Mouse (Mus musculus): ENCODE measurements around the gene Fbxo48. TPM values are rescaled to one million over a fixed set of nuclear protein-coding genes. Genes with fewer than 3 reads are reported as not detected.

Fbxo48 gene
- total RNA-seq (2021): under 1 TPM in 1 of 2 experiments, not detected in 1; 0.13 TPM
- long read RNA-seq, experiment 1: 0 reads
- long read RNA-seq, experiment 2: 0 reads

DNA sequence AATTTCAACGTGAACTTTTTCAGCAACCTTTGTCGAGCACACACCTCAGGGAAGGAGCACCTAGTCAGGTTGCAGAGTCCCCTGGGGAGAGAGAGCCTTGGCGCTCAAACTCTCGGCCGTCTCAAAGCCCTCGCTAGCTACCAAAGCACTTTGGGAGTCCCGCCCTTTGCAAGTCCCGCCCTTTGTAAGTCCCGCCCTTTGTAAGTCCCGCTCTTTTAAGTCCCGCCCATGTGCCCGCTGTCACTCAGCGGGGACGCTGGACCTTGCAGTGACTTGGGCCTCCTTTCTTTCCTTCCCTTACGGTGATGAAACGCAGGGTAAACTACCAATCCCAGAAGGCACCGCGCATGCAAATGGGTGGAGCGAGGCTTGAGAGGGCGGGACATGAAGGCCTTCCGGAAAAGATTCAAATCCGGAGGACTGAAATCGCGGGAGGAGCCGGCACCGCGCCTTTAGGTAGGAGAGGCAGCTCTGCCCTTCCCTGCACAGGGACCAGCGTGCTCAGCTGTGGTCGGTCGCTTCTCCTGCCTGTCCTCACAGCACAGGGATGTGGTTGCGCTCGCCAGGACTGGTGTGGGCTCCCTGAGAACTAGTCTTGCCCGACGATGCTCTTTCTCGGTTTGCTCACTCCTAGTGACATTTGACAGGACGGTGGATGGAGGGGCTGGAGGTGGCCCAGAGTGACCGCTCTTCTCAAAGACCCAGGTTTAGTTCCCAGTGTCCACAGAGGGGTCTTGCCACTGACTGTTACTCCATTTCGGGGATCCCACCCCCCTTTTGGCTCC lies at the start of gene Fbxo48:
Gene Fbxo48 (plus strand): TSS at position 400 of the 785 bp plus-strand sequence.
- peak; percentile 95 for DNase-seq

DNA sequence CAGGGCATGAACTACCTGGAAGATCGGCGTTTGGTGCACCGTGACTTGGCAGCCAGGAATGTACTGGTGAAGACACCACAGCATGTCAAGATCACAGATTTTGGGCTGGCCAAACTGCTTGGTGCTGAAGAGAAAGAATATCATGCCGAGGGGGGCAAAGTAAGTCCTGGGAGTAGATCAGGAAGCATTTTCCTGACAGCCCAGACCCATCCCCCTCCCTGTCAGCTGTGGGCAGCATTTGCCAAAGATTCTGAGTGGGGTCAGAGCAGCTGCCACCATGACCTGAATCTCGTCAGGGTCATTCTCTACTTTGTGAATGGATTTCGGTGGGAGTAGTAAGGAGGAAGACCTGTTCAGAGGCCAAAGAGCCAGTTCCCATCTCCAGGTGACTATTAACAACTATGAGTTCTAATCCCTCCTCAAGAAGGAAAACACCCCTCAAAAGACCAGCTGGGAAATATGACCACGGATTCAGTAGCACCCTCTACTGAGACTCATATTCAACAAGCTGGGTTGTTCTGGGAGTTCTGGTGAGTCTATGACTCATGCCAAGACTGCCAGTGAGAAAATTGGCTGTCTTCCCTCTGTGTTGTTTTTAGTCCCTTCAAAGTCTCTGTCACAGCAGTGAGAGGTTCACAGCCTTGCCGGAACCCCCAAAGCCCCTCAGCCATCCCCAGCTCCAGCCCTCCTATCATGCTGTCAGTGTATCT lies 46.7 kb upstream of the Fbxo48 start:
- DNase-seq: no peak

- DNase-seq: no peak
Measured at GRCm38 (mm10) chr11:16905012-16905332, 46.2 kb upstream of the Fbxo48 start.

DNA sequence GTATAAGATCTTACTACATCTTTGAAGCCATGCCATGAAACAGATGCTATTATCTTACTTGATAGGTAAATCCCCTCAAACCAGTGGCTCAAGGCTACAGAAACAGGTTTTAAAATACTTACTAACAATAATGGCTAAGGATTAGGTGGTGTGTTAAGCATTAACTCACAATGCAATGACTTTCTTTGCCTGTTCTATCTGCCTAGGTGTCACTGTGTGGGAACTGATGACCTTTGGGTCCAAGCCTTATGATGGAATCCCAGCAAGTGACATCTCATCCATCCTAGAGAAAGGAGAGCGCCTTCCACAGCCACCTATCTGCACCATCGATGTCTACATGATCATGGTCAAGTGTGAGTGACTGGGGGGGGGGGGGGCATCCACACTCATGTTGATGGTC lies 44.6 kb upstream of the Fbxo48 start:
- DNase-seq: no peak

- DNase-seq: no peak
Measured at GRCm38 (mm10) chr11:16907517-16908129, 43.6 kb upstream of the Fbxo48 start.

GRCm38 (mm10) chr11:16914756-16915155 lies 36.4 kb upstream of the Fbxo48 start:
- no peak for DNase-seq

DNA sequence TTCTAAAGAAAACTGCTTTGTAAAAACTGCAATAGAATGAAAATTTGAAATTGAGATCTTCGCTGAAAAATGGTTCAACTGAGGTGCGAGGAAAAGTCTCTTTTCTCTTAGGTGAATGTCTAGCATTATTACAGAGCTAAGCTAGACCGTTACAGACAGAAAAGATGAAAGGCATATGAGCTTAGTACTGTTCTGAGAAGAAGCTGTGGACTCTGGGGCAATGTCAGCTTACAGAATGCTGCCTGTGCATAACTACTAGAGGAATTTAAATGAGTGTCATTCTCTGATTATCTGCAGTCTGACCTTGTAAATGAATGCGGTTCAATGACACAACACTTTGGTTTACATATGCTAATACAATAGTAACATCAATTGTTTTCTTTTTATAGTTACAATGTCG lies 35.3 kb upstream of the Fbxo48 start:
- DNase-seq: no peak

- no peak for DNase-seq
Measured at GRCm38 (mm10) chr11:16917512-16917911, 33.7 kb upstream of the Fbxo48 start.

DNA sequence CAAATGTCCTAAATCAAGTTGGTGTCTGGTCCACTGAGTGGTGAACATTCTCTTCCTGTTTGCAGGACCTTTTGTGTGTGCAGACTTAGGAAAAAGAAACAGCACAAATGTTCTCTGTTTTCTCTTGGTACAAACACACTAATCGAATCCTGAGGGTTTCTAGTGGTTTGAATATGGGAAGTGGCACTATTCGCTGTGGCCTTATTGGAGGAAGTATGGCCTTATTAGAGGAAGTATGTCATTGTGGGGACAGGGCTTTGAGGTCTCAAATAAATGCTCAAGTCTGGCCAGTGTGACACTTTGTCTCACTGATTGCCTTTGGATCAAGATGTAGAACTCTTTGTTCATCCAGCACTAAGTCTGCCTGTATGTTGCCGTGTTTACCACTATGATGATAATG lies 19.0 kb upstream of the Fbxo48 start:
- DNase-seq: no peak

DNA sequence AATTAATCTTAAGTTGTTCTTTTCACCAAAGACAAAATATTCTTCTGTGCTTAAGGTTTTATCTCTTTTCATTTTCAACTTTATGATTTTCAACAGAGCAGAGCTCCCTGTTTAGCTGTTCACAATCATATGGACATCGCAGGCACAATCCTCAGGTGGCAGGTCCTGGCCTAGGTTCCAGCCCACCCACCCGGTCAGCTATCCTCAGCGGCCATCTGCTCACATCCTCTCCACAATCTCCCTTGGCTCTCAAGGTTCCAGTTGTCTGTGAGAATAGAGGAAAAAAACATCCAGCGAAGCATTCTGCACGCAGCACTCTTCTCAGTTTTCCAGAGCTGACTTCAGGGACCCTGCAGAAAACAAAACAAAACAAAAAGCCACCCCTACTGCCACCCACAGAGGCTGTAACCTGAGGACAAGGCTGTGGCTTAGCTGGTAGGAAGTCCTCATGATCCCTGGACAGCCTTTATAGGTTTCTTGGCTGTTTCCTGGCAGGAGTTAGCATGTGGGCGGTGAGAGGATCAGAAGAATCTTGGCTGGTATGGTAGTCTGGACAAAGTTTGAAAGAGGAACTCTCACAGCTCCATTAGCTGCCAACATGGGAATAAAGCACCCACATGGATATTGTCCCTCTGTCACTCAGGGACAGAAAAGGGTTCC lies 15.5 kb upstream of the Fbxo48 start:
- DNase-seq: peak; percentile 65

GRCm38 (mm10) chr11:16941103-16941793 lies 9.9 kb upstream of the Fbxo48 start:
- DNase-seq: no peak

DNA sequence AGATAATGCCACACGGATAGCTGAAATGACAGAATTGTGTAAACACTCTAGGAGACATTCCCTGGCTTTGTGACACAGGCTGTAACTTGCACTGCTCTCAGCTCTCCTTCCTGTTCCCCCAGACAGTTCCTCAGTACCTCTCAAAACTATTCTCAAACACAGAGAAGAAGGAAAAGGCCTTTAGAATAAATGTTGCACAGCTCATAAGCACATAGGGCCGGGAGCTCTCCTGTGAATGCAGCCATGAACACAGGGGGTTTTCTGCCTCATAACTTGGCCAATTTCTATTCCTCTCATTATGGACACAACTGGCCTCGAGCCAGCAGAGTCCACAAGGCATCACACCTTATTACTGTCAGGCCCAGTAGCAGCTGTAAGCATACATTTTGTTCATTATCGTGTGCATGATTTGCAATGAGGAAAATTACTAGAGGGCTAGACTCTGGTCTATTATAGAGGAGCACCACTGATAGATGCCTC lies 9.2 kb upstream of the Fbxo48 start:
- no peak for DNase-seq

- no peak for DNase-seq
Measured at GRCm38 (mm10) chr11:16943016-16943415, 8.2 kb upstream of the Fbxo48 start.

DNA sequence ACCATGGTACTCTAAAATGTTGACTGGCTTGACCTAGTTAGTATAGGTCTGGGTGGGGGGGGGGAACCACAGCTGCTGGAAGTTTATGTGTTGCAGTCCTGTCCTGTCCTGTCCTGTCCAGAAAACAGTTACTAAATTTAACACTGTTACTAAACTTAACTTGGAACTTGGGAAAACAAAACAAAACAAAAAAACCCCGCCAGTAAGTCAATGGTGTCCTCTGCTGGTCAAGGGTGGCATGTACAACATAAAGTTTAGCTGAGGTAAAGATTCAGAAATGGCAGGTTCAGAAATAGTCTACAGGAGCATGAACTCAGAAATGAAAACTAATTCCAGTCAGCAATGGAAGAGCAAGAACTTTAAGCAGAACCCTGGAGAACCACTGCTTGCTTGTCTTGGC lies 2.4 kb upstream of the Fbxo48 start:
- peak; percentile 24 for DNase-seq

- no peak for DNase-seq
Measured at GRCm38 (mm10) chr11:16950226-16950975, 774 bp upstream of the Fbxo48 start.

DNA sequence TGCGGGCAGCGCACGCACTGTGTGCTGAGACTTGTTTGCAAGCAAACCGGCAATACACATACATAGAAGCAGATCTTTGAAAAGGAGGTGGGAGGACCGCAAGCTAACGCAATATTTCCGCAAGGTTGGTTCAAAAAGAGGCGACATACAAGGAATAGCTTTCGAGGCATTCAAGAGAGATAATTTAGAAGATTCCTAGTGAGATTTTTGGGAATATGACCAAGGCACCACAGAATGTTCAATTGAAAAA lies 511 bp downstream of the Fbxo48 start:
- DNase-seq: no peak

DNA sequence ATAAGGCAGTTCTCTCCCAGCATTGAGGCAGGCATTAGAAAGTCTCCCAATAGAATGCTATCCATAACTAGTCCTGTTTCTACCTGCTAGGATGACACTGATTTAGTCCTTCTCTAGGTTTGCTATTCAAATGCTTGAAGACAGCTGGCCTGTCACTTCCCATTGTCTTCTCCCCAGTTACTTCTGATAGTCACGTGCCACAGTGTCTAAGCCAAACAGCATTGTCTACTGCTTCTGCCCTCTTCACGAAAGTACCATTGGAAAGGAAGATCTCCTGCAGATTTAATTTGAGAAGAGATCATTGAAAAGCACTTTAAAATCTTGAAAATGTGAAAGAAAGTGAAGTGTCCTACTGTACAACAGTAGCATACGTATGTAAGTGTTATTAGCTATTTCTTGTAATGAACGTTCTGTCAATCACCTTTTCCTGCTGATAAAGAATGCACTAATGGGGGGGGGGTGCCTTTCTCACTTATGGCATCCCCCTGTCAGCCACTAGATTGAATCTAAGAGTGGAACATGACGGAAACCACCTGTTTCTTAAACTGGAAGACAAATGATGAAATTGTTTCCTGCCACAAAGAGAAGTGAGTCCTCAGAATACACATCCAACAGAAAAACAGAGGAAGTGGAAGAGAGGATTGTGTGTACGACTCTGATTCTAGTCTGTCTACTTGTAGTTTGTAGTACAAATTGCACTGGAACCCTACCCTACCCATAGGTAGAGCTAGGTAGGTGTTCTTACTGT lies 5.1 kb downstream of the Fbxo48 start:
- no peak for DNase-seq

DNA sequence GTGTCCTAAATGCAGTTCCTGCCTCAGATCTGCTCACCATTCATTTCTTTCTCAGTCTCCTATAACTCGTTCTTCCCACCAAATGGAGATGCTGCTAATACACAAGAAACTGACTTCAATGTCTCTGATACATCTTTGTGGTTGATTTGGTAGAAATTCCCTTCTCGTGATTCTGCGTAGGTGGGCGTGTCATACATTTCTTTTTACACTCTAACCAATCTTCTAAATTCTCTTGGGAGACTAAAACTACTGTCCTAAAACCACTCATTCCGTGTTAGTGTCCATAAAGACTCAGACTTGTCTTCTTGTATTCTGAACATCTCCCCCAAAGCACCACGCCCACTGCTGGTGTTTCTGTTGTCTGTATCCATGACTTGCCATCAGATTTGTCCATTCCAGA lies 5.9 kb downstream of the Fbxo48 start:
- no peak for DNase-seq

- DNase-seq: no peak
Measured at GRCm38 (mm10) chr11:16958520-16958919, 7.3 kb downstream of the Fbxo48 start.

- no peak for DNase-seq
Measured at GRCm38 (mm10) chr11:16967806-16968205, 16.6 kb downstream of the Fbxo48 start.

GRCm38 (mm10) chr11:16969650-16970049 lies 18.5 kb downstream of the Fbxo48 start:
- no peak for DNase-seq
